Mouse (Mus musculus) right cerebral cortex, postnatal 10 days (tissue): ENCODE measurements around the gene Etl4.

Experiments
- DNase-seq, 2 experiments: peaks; one replicate each; pipeline ENCODE4 v3.0.0; 2021; ENCODE audit warnings: low spot score in 2 of 2

Etl4 gene

DNA sequence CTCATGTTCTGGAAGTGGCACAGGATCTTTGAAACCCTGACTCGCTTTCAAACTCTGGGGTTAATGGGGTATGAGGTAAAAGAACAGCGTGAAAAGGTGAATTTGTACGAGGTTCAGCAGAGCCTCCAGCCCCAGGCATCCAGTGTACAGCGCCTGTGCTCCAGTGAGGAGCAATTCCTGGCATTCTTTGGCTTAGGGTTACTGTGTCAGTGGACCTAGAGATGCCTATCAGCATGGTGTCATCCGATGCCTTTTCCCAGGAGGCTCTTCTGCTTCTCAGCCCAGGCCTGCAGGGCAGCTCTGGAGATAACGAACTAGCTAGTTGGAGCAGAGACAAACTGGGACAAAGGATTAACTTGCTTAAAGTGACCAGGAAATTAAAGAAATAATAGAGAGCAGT is 653.5 kb downstream of the Etl4 start:
- no peak for DNase-seq

DNA sequence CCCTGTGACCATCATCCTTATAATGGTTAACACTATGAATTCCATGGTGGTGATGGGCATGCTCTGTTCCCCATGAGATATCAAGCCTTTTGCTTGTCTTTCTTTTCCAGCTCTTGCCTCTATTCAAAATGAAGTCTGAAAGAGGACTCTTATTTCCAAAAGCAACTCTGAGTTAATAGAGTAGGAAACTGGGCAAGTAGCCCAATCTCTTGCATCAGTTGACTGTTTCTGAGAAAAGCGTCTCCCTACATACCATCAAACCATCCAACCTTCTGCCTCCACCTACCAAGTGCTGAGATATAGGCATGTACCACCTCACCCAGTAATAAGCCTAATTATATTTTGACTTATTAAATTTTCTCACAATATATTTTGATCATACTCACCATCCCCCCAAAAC is 658.9 kb downstream of the Etl4 start:
- no peak for DNase-seq

DNA sequence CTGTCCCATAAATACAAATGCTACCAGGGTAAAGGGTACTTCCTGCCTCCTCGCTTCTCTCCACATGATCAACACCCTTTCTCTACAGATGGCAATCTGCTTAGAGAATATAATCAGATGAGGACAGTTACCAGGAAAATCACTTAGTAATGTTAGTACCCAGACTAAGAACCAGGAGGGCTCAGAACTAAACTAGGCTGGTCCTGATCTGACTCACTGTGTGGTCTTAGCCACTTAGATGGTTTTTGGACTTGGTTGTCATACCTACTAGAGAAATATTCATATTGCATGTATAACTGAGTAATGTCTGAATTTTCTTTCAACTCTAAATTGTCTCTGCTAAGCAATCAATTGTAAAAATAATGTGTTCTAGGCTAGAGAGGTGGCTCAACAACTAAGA is 662.4 kb downstream of the Etl4 start:
- no peak for DNase-seq

DNA sequence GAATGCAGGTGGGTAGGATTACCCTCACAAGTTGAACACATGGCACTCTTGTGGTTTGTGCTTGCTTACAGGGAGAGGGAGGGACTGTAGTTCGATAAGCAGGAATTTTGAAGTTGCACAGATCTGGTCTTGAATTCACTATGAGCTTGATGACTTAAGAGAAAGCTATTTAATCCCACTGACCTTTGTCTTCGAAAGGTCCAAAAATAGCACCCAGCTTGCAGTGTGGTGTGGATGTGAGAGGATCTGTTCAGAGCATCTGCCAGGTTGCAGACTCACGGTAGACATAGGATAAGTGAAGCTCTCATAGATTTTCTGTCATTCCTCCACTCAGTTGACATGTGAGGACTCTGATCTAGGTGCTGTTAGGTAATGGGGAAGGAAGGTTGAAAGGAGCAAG is 670.8 kb downstream of the Etl4 start:
- no peak for DNase-seq

DNA sequence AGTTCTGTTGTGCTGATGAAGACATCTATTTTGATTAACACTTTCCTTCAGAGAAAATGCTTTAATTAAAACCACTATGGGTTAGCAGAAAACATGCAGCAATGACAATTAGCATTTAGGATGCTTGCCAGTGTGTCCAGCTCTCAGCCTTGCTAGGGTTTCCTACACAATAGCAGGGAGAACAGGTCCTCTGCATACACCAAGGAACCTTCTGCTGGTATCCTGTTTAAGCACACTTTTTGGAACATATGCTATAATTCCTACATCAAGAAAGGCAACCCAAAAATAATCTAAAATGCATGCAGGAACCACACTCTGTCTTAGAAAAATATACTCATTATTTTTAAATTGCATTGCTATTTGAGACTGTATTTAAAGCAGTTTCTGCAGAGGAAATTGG is 673.5 kb downstream of the Etl4 start:
- DNase-seq = no peak

DNA sequence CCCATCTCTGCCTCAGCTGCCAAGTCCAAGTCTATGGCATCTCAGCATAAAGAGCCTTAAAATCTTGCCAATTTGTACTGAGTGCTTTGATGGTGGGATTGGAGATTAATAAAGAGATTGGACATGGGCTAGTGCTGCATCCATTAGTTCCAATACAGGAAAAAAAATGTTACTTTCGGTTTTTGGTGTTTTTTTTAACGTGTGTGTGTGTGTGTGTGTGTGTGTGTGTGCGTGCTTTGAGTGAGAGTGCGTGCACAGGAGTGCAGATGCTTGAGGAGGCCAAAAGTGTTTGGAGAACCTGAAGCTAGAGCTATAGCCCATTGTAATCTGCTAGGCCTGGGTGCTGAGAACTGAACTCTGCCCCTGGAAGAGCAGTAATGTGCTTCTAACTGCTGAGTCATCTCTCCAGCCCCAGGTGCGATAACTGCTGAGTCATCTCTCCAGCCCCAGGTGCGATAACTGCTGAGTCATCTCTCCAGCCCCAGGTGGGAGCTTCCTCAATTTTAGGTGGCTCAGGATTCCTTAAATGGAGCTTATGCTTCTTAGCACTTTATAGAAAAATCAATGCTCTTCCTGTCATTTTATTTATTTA is 674.1 kb downstream of the Etl4 start:
- no peak for DNase-seq

DNA sequence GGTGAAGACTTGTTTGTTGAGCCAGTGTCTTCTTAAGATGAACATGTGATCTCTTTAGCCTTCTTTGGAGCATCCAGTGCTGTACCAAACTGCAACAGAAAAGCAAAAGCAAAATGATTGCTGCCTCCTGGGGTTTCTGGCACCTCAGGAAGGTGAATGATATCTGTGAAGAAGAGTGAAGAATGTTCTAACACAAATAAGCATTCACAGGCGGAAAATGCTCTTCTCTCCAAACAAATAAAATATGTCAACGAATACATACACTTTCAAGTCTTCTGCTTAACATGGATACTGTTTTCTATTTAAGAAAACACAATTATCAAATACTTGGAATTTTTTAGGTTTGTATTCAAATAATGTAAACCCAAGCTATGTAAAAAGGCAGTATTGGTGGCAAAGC is 678.3 kb downstream of the Etl4 start:
- DNase-seq = no peak

DNA sequence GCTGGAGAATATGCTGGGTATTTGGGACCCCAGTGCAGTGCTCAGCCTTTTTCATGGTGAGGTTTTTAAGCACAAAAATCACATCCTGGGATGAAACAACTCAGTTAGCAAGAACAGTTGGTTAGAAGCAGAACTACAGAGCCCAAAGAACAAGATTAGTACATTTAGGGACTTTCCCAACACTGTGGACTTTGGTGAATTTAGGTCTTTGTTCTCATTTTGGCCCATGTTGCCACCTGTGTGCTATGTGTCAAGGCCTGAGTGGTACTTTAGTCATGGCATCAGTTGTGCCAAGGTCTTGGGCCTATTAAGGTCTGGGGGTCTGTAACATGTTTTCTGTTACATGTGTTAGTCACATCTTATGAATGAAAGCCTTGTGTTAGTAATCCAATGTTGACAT is 679.1 kb downstream of the Etl4 start:
- DNase-seq = no peak

DNA sequence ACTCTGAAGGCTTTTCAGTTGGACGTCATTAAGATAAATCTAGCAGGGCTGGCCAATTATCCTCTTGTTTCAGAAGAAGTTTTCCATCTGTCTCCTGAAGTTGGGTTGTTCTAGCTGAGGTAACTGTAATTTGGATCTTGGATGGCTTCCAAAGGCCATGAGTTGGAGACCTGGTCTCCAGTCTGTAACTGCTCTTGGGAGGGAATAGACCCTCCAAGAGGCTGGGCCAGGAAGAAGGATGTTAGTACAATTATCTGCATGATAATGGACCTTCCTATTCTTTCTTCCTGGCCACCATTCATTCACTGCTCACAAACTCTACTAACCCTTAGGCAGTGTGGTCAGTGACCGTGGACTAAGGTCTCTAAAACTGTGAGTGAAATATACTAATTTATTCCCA is 684.5 kb downstream of the Etl4 start:
- DNase-seq = no peak

DNA sequence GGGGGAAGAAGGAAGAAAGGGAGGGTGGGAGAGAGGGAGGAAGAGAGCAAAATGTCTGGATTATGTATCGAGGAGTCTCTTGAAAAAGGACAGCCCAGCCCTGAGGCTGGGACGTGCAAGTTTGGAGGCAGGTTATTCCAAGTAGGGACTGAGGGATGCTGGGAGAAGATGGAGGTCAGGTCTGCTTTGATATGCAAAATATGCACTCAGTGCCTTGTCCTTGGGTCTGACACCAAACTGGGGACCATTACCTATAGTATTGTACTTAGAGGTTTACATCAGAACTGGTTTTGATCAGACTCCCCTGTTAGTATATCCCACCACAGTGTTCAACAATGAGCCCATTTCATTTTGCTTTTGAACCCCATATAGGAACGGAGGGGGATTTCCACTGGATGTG is 685.4 kb downstream of the Etl4 start:
- no peak for DNase-seq

DNA sequence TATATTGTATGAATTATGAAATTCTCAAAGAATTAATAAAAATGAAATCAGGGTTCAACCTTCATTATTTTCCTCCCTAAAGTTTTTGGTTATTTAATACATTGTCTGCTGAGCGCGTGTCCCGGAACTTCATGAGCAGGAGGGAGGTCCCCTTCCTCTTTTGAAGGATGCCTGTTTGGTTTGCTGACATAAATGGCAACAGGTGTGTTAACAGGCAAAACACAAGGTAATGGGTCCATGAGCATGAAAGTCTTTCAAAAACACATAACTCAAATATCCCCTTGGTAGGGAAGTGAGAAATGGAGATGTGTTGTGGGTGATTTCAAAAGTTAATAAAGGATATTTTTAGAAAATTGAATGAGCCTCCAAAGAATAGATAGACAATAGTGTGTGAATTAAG is 687.0 kb downstream of the Etl4 start:
- DNase-seq = no peak

DNA sequence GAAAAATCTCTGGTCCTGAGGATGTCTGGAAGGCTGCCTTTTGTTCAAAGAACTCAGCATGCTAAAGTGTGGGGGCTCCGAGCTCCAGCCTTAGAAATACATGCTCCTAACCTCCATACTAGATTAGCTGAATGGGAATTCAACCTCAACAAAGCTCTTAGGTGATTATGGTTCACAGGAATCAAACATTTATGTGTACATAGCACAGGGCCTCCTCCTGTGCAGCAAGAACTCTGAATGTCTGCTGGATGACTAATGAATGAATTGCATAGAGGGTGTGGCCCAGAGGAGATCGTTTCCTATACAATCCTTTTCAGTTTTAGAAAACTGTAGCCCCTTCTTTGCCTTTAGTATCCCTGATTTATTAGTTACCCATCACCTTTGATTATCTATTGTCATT is 687.6 kb downstream of the Etl4 start:
- no peak for DNase-seq

DNA sequence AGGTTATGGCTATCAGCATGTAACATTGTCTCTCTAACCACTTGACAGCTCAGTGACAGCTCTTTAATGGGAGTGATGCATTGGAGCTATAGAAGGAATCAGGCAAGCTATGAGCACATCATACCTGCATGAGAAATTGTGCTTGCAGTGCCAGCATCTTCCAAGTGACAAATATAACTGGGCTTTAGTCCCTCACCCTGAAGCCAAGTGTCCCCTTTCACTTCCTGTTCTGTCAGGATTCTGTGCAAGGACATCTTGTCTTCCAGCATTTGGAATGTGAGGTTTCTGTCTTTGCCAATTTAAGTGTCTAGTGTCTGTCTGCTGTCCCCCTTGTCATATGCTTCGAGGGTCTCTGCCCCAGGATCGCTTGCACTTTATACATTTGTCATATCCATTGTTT is 693.1 kb downstream of the Etl4 start:
- DNase-seq = no peak

DNA sequence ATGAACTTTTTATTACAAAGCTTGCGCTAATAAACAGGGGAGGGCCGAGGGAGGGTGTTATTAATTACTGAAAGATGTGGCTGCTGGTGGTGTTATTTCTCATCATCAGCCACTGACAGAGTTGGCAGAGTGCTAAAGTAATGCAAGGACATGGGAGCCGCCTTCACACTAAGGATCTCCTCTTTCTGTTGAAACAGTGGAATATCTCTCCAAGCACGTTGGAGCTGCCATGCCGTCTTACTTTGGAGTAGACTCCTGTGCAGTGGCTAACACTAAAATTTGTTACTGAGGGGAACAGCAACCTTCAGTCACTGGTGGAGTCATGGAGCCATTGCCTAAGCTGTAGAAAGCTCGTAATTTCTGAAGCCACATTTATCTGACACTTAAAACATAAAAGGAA is 694.0 kb downstream of the Etl4 start:
- DNase-seq = no peak

DNA sequence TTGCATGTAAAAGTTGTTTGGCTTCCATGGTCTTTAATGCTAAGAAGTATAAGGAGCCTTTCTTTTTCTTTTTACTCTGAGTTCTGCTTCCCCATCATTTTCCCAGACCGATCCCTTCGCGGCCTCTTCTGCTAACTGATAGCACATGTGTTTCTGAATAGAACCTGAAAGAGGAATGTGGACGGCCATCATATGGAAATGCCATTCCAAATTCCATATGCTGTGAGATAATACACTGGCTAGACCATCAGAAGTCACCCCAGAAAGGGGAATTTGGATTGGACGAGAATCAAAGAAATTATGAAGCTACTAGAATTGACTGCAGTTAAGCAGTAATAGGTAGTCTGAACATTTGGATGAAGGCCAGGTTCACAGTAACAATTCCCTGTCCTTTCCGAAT is 694.4 kb downstream of the Etl4 start:
- DNase-seq = no peak

DNA sequence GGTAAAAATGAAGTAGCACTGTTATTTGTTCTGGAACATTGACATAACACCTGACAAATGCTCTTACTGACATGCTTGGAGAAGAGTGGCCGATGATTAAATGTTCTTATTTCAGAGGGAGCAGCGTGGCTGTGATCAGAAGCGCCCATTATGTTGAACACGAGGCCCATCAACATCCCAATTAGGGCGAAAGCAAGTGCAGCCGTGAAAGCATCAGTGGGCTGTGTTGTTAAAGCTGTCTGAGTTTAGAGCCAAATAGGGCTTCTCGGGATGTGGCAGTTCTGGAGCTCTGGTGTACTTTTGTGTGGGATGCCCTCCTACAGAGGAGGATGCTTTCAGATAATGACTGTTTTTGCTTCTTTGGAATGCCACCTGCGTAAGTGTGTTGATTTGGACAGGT is 699.6 kb downstream of the Etl4 start:
- DNase-seq = peak; percentile 25 to 40

DNA sequence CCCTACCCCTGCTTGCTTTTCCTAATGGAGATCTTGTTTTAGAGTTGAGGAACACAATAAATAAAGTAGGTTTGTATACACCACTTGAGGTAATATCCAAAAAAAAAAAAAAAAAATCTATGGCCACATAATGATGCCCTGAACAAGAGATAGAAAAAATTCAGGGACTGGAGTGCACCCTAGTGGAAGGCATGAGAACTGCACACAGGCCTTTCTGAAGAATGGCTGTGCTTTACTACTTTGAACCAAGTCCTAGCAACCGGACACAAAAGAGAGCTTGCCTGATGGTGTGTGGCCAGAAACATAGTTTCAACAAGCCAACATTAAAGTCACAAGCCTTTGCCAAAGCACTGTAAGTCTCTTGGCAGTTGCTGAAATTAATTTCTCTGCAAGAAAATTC is 706.4 kb downstream of the Etl4 start:
- peak; percentile 29 to 43 for DNase-seq

DNA sequence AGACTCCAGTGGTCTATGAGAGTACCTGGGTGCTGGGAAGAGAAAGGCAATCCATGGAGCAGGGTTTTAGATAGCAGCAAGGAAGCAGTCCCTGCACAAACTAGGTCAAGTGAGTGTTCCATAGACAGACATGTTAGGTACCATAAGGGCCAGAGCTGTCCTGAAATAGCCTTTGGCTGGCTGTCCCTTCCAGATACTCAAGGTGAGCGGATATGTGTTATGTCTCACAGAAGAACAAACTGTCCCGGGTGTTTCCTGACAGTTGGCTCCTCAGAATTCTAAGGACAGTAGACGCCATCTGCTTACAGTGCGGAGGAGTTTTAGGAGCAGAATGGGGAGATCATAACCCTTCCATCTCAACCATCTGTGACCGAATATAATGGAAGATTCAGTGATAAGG is 708.8 kb downstream of the Etl4 start:
- peak in 1 of 2 experiments; percentile 26 for DNase-seq

DNA sequence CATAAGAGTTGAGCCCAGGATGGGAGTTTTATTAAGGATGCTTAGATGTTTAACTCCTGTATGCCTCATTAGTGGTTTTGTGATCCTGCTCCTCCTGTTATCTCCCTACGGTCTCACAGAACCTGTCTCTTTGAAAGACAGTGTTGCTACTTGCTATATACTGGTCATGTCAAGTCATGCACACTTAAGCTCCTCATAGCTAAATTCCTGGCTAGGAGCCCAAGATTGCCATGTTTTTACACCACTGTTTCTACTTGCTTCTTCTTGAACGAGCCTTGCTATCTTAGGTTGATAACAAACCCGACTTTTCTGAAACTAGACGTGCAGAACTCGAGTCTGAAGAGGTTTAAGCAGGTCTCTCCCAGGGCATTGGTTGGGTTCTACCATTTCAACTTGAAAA is 710.3 kb downstream of the Etl4 start:
- DNase-seq = no peak

DNA sequence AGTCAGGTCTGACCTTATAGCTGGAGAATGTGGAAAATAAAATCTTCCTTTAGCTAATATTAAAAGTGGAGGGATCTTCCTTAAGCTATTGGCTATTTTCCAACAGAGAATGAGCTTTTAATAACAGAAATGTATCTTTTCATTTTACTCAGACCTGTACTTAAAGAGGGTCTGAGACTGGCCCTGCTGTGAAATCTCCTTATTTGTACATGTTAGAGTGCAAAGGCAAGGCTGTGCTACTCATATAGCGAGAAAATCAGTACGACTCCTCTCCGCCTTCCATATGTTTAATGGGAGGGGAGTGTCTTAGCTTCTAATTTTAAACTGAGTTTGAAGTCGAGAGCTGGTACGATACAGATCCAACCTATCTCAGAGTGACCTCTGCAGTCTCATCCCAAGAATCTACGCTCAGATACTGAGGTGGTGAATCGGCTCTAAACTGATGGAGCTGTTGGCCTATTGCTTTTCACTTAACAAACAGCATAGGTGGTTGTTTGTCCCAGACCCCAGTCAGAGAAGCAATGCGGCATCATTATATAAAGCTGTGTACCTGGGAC is 719.7 kb downstream of the Etl4 start:
- no peak for DNase-seq

DNA sequence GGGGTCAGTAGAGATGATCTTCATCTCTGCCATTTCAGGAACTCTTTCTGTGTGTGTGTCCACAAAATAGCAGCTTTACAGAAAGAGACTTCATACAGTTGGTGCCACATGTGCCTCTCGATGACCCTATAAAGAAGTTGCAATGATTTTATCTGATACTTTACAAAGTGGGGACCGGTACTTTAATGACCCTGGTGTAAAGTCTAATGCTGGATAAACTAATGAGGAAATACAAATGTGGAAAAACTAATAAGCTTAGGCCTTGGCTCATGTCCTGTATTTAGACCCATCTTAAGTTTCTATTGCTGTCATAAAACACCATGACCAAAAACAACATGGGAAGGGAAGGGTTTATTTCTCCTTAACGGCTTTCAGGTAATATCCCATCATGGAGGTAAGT is 729.0 kb downstream of the Etl4 start:
- no peak for DNase-seq

DNA sequence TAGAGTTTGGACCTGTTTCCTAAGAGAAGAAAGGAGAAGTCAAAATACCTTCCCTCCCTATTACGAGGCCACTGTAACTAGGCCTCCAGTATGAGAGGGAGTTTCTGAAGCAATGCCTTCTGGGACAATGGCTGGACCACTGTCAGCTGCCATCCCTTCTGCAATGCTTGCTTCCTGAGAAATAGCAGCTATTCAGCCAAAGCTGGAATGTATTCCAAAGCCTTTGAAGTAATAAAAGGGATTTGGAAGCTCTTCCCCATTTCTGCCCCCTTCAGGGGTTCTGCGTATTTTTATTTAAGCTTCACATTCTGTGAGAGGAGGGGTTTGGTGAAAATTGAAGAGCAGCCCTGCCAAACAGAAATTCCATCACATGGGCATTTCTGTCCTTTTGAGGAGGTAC is 730.1 kb downstream of the Etl4 start:
- no peak for DNase-seq

DNA sequence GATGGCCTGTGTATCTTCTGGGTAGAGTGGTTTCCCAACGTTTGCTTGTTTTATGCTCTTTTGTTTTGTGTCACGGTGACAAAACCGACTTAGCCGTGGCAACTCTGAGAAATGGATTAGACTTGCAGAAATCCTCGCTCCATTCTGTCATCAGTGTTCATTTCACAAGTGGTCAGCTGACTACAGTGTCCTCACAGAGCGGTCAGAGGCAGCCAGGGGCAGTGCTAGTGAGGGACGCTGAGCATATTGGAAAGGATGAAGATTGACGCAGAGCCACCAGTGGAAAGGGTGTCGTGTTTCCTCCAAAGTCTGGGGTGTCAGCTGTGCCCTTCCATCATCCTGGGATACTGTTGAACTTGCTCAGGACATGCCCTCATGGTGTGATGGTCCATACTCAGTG is 733.2 kb downstream of the Etl4 start:
- DNase-seq = no peak

DNA sequence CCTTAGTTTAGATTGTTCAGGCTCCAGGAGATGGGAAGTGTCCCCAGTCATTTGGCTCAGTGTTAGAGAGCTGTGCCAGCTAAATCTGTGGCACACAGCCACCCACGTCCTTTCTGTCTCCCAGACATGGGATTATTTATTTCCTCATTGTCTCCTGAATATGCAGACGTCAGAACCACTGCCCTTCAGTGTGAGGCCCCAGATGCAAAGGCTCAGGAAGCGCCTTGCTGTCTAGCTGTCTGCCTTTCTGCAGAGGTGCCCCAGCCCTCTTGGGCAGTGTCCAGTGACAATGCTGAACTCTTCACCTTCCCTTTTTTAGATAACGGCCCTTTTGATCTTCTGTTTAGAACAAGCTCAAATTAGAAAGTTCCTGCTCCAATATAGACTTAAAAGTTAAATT is 740.2 kb downstream of the Etl4 start:
- peak; percentile 60 to 71 for DNase-seq
